Mouse (Mus musculus) thymus, adult 18-20 months (tissue): ENCODE measurements around the gene Nhsl2.
A peak's percentile ranks its signal among the peaks of the same experiment; 100 is the strongest.

Experiments used
- DNase-seq, 2 experiments: peaks; one replicate each; pipeline ENCODE4 v3.0.0; 2022; ENCODE audit warnings: mixed read lengths in 2 of 2

Gene Nhsl2

DNA sequence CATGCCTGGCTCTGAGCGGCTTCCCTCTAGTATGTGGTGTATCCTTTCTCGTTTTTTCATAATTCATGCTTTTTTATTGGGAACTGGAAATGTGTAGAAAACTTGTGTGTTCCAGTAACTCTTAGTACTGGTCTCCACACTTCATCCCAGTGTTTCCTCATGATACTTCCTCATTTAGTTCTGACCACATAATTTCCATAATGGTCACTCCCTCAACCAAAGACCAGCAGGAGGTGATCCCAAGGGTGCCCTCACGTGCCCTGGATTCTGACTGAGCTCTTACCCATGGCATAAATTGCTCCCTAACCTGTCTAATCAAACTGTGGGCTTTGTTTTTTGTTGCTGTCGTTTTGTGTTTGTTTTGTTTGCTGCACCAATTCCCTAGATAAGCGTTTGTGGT, 58.1 kb downstream of the Nhsl2 start:
- DNase-seq: no peak

DNA sequence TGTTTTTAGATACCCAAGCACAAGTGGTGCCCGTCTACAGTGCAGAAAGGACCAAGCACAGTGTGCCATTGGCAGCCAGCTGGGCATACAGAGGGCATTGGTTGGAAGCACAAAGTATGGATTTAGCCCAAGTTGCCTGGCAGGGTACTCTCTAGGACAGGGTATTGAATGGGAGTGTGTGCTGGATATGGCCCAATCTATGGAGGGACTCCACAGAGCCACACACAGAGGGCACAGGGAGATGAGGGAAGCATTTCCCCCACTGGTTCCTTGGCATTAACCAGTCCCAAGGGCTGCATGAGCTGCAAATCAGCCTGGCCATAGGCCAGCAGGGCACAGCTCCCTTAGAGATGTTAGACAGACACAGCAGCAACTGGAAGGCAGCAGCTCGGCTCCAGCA, 79.9 kb downstream of the Nhsl2 start:
- DNase-seq: no peak

DNA sequence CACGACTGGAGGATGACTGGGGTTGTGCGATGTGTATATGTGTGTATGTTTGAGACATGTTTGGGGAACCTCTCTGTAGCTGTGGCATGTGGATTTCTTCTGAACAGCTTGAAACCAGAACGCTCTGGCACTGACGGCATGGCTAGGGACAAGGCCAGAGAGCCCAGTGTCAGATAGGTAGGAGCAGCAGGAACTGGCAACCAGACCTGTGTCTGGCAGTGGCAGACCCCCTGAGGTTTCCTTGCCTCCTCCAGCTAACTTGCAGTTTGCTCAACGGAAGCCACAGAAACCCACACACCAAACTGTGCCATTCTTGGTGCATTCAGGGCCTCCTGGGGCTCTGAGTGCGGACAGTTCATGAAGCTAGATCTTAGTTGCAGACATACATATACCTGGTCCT, 81.1 kb downstream of the Nhsl2 start:
- DNase-seq: no peak

DNA sequence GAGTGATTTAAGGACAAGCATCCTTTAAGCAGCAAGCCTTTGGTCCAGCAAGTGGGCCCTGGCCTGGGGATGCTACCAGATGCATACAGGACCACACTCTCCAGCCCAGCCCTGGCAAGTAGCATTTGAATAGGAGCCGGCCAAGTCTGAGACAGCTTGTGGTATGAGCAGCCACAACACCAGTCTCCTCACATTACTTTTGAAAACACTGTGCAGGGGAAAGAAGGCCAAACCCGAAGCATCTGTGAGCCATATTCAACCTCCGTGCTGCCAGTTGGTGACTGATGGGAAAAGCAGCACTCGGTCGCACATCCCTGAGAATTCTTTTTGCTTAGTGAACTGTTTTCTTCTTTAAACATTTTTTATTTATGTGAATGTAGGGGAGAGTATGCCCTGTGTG, 81.8 kb downstream of the Nhsl2 start:
- no peak for DNase-seq

DNA sequence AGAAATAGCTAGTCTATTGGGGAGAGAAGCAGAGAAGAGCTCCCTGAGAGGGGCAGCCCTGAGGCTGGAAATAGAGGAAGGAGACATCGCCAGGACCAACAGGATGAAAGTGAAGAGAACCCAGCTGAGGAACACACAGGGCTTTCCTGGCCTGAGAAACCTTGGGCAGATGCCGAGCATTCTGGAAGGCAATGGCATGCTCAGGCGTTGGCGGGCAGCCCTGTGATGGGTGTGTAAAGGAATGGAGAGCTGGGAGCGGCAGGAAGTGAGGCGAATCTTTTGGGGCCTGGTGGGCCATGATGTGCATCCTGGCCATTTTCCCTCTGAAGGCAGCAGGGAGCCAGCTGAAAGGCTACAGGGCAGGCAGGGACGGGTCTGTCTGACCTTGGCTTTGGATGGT, 83.1 kb downstream of the Nhsl2 start:
- no peak for DNase-seq

DNA sequence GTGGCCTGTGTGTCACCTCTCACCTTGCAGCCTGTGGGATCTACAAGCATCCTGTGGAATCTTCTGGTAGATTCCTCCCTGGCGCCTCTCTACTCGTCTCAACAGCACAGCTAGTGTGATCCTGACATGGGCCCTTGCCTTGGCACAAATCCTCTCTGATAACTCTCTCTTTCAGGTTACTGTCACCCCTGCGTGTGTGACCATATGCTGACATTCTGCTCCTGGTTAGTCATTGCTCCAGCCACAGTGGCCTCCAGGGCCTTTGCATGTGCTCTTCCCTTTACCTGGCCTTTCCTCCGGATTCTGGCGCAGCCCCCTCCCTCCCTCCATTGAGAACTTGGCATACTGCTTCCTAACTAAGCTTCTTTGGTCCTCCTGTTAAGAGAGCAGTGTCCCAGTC, 84.2 kb downstream of the Nhsl2 start:
- DNase-seq: no peak

DNA sequence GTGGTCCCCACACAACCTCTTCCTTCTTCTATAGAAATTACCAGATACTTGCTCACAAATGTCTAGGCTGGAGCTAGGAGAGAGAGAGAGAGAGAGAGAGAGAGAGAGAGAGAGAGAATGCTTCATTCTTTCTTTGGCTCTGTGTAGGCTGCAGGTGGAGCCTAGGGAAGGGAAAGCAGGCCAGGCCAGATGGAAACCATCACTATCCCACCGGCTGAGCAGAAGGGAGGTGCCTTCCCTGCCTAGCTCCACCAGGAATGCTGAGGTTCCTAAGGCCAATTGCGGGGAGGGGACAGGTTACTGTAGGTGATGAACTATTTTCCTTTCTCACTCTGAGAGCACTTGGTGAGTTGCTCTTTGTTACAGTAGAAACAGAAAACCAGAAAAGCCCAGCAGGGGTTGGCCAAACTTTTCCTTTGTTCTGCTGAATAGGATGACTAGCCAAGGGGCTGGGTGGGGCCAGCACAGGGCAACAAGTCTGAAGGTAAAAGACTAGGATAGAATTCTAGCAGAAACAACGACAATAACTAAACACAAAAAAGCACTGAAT, 86.2 kb downstream of the Nhsl2 start:
- DNase-seq: no peak

DNA sequence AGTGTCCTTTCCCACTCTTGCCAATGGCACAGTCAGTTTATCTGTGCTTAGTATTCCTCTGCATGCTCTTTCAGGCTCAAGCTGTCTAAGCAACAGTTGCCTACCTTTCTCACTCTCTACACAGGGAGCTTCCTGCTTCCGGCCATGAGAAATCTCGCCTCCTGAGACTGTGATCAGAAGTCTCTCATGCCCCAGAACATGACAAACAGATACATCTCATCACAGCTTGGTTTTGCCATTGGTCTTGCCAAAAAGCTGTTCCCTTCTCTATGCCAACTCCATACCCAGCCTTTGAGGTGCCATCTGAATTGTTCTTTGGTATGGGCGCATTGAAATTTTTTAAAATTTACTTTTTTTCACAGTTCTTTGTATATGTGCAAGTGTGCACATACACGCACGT, 90.3 kb downstream of the Nhsl2 start:
- DNase-seq: no peak

DNA sequence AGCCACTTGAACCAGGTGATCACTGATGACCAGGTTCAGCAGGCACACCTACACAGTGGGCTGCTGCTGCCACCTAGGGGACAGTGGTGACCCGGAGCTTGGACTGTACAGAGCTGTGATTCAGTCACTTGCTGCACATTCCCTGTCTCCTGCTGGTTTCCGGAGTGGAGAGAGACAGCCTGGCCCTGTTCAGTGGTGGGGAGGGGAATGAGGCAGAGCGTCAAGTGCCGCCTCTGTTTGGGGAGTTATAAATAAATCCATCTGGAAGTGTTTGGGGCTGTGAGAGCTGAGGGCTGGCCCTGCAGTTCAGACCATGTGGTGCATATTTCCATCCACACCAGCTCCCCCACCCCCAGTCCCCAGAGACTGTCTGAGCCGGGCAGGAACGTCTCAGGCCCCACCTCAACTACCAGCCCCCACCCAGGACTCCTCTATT, 93.3 kb downstream of the Nhsl2 start:
- peak; percentile 5 to 16 for DNase-seq

DNA sequence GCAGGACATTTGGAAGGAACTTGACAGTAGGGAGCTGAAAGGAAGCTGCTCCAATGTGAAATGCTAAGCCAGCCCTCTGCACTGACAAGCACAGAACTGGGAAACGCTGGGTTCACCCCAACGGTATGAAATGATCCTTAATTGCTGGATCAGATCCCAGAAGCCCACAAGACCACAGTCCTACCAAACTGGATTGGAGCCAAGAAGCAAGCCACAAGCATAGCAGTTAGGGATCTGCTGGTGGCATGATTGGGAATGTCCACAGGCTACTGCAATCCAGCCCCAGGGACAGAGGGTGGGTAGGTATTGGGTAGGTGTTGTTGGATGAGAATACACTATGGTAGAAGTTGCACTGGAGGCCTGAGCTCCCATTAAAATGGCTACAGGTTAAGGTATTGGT, 94.6 kb downstream of the Nhsl2 start:
- DNase-seq: no peak

DNA sequence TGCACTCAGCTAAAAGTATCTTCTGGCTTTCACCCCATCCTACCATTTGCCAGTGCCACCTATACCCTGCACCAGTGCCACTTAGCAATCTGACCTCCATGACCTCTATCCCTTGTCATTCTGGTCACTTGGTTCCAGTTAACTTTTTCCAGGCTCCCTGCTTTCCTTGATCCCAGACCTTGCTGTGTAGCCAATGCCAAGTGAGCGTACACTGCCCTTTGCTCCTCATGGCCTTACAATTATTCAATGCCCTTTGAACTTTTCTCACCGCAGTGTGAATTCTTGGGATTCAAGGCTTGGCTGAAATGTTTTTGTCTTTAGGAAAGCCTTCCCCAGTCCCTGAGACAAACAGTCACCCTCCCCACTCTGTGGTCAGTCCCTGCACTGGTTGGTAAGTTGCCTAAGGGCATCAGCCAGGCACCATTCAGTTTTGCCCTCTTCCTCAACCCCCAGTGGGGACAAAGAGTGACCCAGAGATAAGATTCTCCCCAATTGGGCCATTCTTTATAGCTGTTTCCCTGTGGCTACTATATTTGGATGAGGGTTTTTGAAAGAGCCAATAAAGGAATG, 95.7 kb downstream of the Nhsl2 start:
- DNase-seq: no peak

DNA sequence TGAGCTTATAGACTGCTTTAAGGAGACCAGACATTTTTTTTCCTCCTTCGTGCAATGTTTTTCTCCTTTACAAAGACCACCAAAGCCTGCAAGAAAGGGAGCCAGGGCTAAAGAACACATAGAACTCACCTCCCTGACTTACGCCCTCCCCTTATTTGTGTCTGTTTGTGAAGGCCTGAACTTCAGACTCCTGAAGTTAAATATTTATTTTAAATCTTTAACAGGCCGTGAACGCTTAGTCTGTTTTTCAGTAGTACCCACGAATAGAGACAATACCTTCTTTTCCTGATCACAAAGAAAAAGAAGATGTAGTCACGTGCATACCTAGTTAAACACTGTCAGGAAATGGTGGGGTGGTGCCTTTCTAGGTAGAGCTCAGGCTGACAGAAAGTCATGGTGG, 103.3 kb downstream of the Nhsl2 start:
- DNase-seq: no peak

DNA sequence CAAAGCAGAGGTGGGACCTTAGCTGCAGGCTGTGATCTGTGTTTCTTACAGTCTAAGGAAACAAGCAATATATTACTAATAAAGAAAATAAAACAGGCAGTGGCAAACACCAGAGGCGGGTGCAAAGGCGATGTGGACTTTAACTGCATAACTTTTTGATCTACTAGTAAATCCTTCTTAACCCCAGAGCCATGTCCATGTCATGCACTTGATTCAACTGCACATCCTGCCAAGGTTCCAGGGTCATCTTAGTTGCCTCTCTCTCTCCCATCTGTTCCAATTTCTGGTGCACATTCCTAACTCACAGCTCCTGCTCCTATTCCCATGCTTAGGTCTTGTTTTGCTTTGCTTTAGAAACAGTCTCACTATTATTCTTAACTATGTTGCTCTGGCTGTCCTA, 104.1 kb downstream of the Nhsl2 start:
- no peak for DNase-seq

DNA sequence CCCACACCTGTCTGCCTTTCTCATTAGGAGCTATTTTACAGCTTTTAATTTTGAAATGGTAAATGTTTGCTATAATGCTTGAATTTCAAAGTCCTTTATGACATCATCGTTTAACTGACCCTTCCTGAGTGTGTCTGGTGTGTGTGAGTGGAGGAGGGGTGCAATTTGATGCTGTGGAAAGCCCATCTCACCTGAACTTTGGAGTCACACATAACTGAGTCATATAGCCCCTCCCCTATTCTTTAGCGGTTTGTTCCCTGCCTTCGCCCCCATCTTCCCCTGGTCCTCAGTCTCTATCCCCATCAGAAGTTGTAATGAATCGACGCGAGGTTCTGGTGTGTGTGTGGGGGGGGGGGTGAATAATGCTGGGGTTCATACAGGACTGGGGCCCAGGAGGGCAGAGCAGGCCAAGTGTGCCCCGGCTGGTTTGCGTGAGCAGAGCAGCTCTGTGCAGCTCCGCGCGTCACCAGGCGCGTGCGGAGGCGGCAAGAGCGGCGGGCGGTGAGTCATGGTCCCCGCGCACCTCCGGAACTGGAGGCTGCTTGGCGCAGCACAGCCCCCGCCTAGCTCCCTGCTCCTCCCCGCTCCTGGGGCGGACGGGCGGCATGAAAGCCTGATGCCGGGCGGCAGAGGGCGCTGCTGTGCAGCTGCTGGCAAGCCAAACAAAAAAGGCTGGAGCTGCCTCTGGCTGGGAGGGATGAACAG, 104.8 kb downstream of the Nhsl2 start:
- DNase-seq: peak; percentile 74 to 77

DNA sequence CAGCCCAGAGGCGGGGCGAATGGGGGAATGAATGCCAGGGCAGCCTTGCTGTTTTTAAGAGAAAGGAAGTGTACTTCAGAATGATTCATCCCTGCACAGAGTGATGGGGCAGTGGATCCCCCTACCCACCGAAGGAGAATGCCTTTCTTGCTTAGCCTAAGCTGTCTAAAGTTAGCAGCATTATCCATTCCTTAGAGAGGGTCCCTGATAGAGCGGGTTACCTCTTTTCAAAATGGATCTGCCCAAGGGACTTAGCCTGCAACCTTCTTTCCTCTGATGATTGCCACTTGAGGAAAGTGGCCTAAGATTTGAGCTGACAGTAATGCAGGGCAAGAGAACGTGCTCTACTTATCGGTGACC, 105.3 kb downstream of the Nhsl2 start:
- DNase-seq: no peak

DNA sequence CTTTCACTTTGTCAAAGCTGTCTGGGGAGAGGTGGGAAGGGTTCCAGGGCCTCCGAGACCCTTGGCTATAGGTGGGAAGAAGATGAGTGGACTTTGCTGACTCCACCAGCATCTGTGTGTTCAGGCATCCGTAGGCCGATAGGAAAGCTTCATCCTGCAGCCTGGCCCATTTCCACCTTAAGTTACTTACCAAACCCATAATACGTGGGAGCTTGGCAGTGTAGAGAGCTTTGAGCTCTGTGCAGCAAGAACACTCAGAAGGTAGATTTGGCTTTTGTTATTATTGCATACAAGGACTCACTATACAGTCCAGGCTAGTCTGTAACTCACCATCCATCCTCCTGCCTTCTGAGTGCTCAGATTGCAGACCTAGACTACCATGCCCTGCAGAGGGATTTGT, 112.7 kb downstream of the Nhsl2 start:
- DNase-seq: no peak

DNA sequence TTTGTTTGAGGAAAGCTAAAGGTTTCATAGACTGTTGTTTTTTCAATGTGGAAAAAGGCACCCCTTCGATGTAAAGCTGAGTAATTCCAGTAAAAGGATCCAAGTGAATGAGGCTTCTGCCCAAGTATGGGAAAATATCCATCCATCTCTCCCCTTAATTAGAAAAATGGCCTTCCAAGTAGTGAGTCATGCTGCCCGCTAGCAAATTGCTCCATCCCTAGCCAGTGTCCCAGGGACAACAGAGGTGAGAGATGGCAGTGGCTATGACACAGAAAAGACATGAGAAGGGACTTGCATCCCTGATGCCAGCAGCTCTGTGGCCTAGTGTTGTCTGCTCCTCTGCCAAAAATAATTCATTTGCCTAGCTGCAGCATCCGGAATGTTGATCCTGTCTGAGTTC, 114.5 kb downstream of the Nhsl2 start:
- no peak for DNase-seq

DNA sequence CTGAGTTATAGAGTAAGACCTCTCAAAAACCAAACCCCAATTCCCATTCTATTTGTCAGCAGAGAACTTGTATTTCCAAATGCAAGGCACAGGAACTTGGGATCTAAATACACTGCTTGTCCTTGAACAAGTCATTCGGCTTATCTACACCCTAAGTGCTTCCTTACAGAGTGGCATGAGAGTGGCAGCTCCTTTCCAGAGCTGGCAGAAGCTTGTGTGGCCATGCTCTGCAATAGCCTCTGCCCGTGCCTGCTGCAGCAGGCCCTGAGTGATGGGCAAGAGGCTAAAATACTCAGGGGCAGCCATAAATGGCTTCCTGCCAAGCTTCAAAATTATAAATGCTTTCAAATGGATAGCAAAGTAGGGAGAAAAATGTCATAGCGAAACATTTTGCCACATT, 123.8 kb downstream of the Nhsl2 start:
- no peak for DNase-seq

DNA sequence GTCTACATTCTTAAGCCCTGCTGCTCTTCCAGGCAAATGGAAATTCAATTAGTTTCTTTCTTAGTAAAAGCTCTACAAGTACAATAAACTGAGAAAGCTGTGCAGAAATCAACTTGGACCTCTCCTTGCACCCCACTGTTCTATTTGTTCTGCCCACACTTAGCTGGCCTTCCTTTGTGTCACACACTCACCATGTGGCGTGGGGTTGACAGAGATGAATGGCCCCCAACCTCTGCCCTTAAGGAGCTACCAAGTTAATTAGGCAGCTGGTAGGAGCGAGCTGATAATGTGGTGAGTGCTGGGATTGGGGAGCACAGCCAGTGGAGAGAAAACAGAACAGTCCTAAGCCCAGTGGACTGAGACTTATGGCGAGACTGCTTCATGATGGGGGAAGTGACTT, 127.7 kb downstream of the Nhsl2 start:
- DNase-seq: no peak

DNA sequence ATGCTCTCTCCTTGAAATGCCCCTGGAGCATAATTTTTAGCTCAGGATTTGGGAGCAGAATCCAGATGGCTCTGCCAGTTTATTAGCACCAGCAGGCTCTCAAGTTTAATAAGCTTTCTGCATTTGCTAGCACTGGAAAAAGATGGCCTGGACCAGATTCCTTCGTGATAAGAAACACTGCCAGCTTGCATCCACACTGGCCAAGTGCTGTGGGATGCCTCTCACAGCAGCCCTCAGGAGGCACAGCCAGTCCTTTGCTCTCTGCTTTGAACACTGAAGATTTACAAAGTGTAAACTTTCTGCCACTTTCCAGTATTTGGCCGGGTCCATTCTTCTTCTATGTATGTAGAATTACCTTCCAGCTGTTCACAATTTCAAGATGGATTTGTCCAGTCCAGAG, 129.7 kb downstream of the Nhsl2 start:
- no peak for DNase-seq

DNA sequence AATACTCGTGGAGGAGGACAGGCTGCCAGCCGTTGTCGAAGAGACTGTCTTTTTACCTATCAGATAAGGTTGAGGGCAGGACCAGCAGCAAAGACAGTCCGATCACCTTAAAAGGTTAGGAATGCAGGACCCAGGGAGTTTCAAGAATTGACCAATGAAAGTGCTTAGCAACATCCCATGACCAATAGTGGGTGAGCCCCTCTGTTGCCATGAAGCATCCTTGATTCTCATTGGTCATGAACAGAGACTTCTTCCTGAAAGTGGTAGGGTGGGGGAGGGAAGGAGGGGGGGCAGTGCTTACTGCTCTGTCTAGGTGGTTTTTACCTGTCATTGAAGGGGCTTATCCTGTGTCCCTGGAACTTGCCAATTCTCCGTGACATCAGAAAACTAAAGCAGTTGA, 130.1 kb downstream of the Nhsl2 start:
- DNase-seq: no peak

DNA sequence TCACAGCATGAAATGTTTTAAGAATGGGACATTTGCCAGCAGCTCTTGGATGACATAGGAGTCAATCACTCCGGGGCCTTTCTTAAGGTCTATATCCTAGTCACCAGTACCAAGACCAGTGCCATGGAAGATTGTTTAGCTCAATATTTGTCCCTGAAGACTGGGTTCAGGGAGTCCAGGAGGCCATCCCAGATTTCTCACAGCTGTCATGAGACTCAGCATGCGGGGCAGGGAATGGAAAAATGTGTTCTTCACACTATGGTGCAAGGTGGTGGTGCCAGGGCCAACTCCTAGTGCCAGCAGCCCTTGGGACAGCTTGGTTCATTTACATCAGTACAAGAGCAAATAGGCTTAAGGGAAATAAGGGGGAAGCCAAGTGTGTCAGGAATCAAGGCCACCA, 131.4 kb downstream of the Nhsl2 start:
- DNase-seq: no peak

DNA sequence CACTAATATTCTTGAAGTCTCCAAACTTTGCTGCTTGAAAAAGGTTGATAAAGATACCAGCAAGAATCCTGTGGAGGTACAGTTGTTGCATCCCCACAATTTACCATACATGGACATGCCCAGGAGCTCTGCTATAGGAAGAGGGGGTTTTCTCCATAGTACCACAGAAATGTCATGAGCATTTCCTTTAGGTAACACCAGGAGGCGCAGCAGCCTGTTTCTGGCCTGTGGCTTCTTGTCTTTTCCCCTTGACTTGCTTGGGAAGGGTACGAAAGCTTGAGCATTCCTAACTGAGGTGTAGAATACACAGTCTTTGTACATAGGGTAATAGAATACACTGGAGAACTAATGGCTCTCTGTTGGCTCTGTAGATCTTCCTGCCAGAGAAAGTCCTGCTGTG, 132.3 kb downstream of the Nhsl2 start:
- no peak for DNase-seq

DNA sequence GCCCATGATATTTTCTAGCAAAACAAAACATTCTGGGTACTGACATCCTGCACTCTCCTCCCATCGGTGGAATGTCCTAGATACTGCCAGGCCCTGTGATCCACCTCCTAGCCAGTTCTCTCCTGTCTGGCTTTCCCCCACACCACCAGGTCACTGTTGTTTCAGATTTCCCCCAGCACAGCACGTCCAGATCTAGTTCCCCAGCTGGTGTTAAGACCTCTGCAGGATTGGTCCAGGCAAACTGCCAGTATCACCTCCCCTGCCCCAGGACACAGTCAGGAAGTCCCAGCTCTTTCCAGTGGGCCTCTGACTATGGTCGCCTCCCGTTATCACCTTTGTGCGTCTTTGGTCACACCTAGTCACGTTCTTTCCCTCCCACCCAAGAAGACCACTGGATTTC, 134.5 kb downstream of the Nhsl2 start:
- DNase-seq: no peak
